Mouse (Mus musculus): ENCODE data around the gene Slc39a9. TPM values are rescaled to one million over a fixed set of nuclear protein-coding genes. Genes with fewer than 3 reads are reported as not detected.

The Slc39a9 gene
- polyA plus RNA-seq, 1 experiment from 2014 or later, result 26.1 TPM

- no peaks in the 10 kb centered on the region for H3K4me1 ChIP-seq (replicated peaks; ENCODE audit: control insufficient read depth, insufficient read depth, low read length)
- no peak overlapping the region for H3K4me2 ChIP-seq (ENCODE audit: low read length)
- H3K27ac ChIP-seq (ENCODE audit: low read depth), result no peak overlapping the region
- peaks cover 45% of the 10 kb centered on the region for H3K36me3 ChIP-seq (ENCODE audit: control insufficient read depth, insufficient read depth, low read length)
- H3K27me3 ChIP-seq (replicated peaks; ENCODE audit: control insufficient read depth, insufficient read depth, low read length), result no peaks in the 10 kb centered on the region
- ATAC-seq (replicated peaks; ENCODE audit: low FRiP score, low TSS enrichment, low read depth), result no peak
- H3K9me3 ChIP-seq (ENCODE audit: control insufficient read depth, low read length), result no peaks in the 10 kb centered on the region
- no peak overlapping the region for H3K4me3 ChIP-seq (ENCODE audit: low read depth, low read length)
- H3K9ac ChIP-seq (ENCODE audit: low read length), result no peak overlapping the region
- DNase-seq (ENCODE audit: low spot score), result no peak
- WGBS, result 44% methylated on average over 2 of the region's 2 CpGs
Measured at GRCm38 (mm10) chr12:80663935-80664334, 20.3 kb downstream of the Slc39a9 start.

- Histone ChIP-seq H3K27ac (ENCODE audit: low read depth) (no peak overlapping the region), H3K36me3 (ENCODE audit: control insufficient read depth, insufficient read depth, low read length) (peaks cover 38% of the 10 kb centered on the region), H3K4me2 (ENCODE audit: low read length) (no peak overlapping the region), H3K4me1 (replicated peaks; ENCODE audit: control insufficient read depth, insufficient read depth, low read length) (no peaks in the 10 kb centered on the region), H3K27me3 (replicated peaks; ENCODE audit: control insufficient read depth, insufficient read depth, low read length) (no peaks in the 10 kb centered on the region), H3K4me3 (ENCODE audit: low read depth, low read length) (no peak overlapping the region), H3K9ac (ENCODE audit: low read length) (no peak overlapping the region), H3K9me3 (ENCODE audit: control insufficient read depth, low read length) (no peaks in the 10 kb centered on the region)
- DNase-seq (ENCODE audit: low spot score) (no peak), ATAC-seq (replicated peaks; ENCODE audit: low FRiP score, low TSS enrichment, low read depth) (no peak)
- whole genome bisulfite sequencing, result 83% methylated on average over 2 of the region's 2 CpGs
Measured at GRCm38 (mm10) chr12:80668391-80668790, 24.7 kb downstream of the Slc39a9 start.

- WGBS, result 15% methylated on average over 3 of the region's 3 CpGs
- Histone ChIP-seq H3K4me3 (ENCODE audit: low read depth, low read length) (no peak overlapping the region), H3K36me3 (ENCODE audit: control insufficient read depth, insufficient read depth, low read length) (peaks cover 44% of the 10 kb centered on the region), H3K4me1 (replicated peaks; ENCODE audit: control insufficient read depth, insufficient read depth, low read length) (no peaks in the 10 kb centered on the region), H3K27ac (ENCODE audit: low read depth) (no peak overlapping the region), H3K27me3 (replicated peaks; ENCODE audit: control insufficient read depth, insufficient read depth, low read length) (no peaks in the 10 kb centered on the region), H3K9ac (ENCODE audit: low read length) (no peak overlapping the region), H3K4me2 (ENCODE audit: low read length) (no peak overlapping the region), H3K9me3 (ENCODE audit: control insufficient read depth, low read length) (no peaks in the 10 kb centered on the region)
- DNase-seq (ENCODE audit: low spot score) (no peak), ATAC-seq (replicated peaks; ENCODE audit: low FRiP score, low TSS enrichment, low read depth) (no peak)
Measured at GRCm38 (mm10) chr12:80673170-80673569, 29.5 kb downstream of the Slc39a9 start.

GRCm38 (mm10) chr12:80681340-80681739 lies 37.7 kb downstream of the Slc39a9 start:
- WGBS, result 89% methylated on average over 1 of the region's 1 CpGs
- no peak overlapping the region for H3K9ac ChIP-seq (ENCODE audit: low read length)
- H3K4me2 ChIP-seq (ENCODE audit: low read length), result no peak overlapping the region
- no peaks in the 10 kb centered on the region for H3K27me3 ChIP-seq (replicated peaks; ENCODE audit: control insufficient read depth, insufficient read depth, low read length)
- H3K4me1 ChIP-seq (replicated peaks; ENCODE audit: control insufficient read depth, insufficient read depth, low read length), result no peaks in the 10 kb centered on the region
- ATAC-seq (replicated peaks; ENCODE audit: low FRiP score, low TSS enrichment, low read depth) (no peak; the same call in 1 of the 2 replicates), DNase-seq (ENCODE audit: low spot score) (no peak)
- H3K36me3 ChIP-seq (ENCODE audit: control insufficient read depth, insufficient read depth, low read length), result peaks cover 33% of the 10 kb centered on the region
- no peak overlapping the region for H3K27ac ChIP-seq (ENCODE audit: low read depth)
- no peak overlapping the region for H3K4me3 ChIP-seq (ENCODE audit: low read depth, low read length)
- no peaks in the 10 kb centered on the region for H3K9me3 ChIP-seq (ENCODE audit: control insufficient read depth, low read length)

- Histone ChIP-seq H3K4me3 (ENCODE audit: low read depth, low read length) (no peak overlapping the region), H3K9ac (ENCODE audit: low read length) (no peak overlapping the region), H3K4me2 (ENCODE audit: low read length) (no peak overlapping the region), H3K9me3 (ENCODE audit: control insufficient read depth, low read length) (no peaks in the 10 kb centered on the region), H3K27ac (ENCODE audit: low read depth) (no peak overlapping the region), H3K36me3 (ENCODE audit: control insufficient read depth, insufficient read depth, low read length) (peaks cover 19% of the 10 kb centered on the region), H3K4me1 (replicated peaks; ENCODE audit: control insufficient read depth, insufficient read depth, low read length) (no peaks in the 10 kb centered on the region), H3K27me3 (replicated peaks; ENCODE audit: control insufficient read depth, insufficient read depth, low read length) (no peaks in the 10 kb centered on the region)
- DNase-seq (ENCODE audit: low spot score) (no peak), ATAC-seq (replicated peaks; ENCODE audit: low FRiP score, low TSS enrichment, low read depth) (no peak)
- 77% methylated on average over 3 of the region's 3 CpGs for WGBS
Measured at GRCm38 (mm10) chr12:80683554-80683953, 39.9 kb downstream of the Slc39a9 start.

GRCm38 (mm10) chr12:80684316-80684715 lies 40.6 kb downstream of the Slc39a9 start:
- Histone ChIP-seq H3K4me2 (ENCODE audit: low read length) (no peak overlapping the region), H3K36me3 (ENCODE audit: control insufficient read depth, insufficient read depth, low read length) (peaks cover 15% of the 10 kb centered on the region), H3K4me3 (ENCODE audit: low read depth, low read length) (no peak overlapping the region), H3K4me1 (replicated peaks; ENCODE audit: control insufficient read depth, insufficient read depth, low read length) (no peaks in the 10 kb centered on the region), H3K27me3 (replicated peaks; ENCODE audit: control insufficient read depth, insufficient read depth, low read length) (no peaks in the 10 kb centered on the region), H3K9me3 (ENCODE audit: control insufficient read depth, low read length) (no peaks in the 10 kb centered on the region), H3K27ac (ENCODE audit: low read depth) (no peak overlapping the region), H3K9ac (ENCODE audit: low read length) (no peak overlapping the region)
- 95% methylated on average over 3 of the region's 3 CpGs for WGBS
- ATAC-seq (replicated peaks; ENCODE audit: low FRiP score, low TSS enrichment, low read depth), result no peak
- DNase-seq (ENCODE audit: low spot score), result no peak

GRCm38 (mm10) chr12:80687788-80688211 lies 44.1 kb downstream of the Slc39a9 start:
- Histone ChIP-seq H3K9ac (ENCODE audit: low read length) (no peak overlapping the region), H3K27ac (ENCODE audit: low read depth) (no peak overlapping the region), H3K4me2 (ENCODE audit: low read length) (no peak overlapping the region), H3K9me3 (ENCODE audit: control insufficient read depth, low read length) (no peaks in the 10 kb centered on the region), H3K27me3 (replicated peaks; ENCODE audit: control insufficient read depth, insufficient read depth, low read length) (peaks cover 20% of the 10 kb centered on the region), H3K4me1 (replicated peaks; ENCODE audit: control insufficient read depth, insufficient read depth, low read length) (peaks cover 5% of the 10 kb centered on the region), H3K36me3 (ENCODE audit: control insufficient read depth, insufficient read depth, low read length) (no peaks in the 10 kb centered on the region), H3K4me3 (ENCODE audit: low read depth, low read length) (no peak overlapping the region)
- ATAC-seq (replicated peaks; ENCODE audit: low FRiP score, low TSS enrichment, low read depth) (no peak), DNase-seq (ENCODE audit: low spot score) (no peak)
- 59% methylated on average over 10 of the region's 10 CpGs for WGBS

GRCm38 (mm10) chr12:80689696-80690095 lies 46.0 kb downstream of the Slc39a9 start:
- peaks cover 5% of the 10 kb centered on the region for H3K4me1 ChIP-seq (replicated peaks; ENCODE audit: control insufficient read depth, insufficient read depth, low read length)
- no peak overlapping the region for H3K9ac ChIP-seq (ENCODE audit: low read length)
- no peak overlapping the region for H3K27ac ChIP-seq (ENCODE audit: low read depth)
- no peak for DNase-seq (ENCODE audit: low spot score)
- no peak overlapping the region for H3K4me3 ChIP-seq (ENCODE audit: low read depth, low read length)
- no peaks in the 10 kb centered on the region for H3K9me3 ChIP-seq (ENCODE audit: control insufficient read depth, low read length)
- H3K4me2 ChIP-seq (ENCODE audit: low read length), result no peak overlapping the region
- 43% methylated on average over 5 of the region's 5 CpGs for WGBS
- no peak for ATAC-seq (replicated peaks; ENCODE audit: low FRiP score, low TSS enrichment, low read depth)
- no peaks in the 10 kb centered on the region for H3K36me3 ChIP-seq (ENCODE audit: control insufficient read depth, insufficient read depth, low read length)
- H3K27me3 ChIP-seq (replicated peaks; ENCODE audit: control insufficient read depth, insufficient read depth, low read length), result peaks cover 34% of the 10 kb centered on the region

- Histone ChIP-seq H3K4me2 (ENCODE audit: low read length) (peak overlapping the region; percentile 61), H3K27me3 (replicated peaks; ENCODE audit: control insufficient read depth, insufficient read depth, low read length) (peaks cover 36% of the 10 kb centered on the region), H3K4me1 (replicated peaks; ENCODE audit: control insufficient read depth, insufficient read depth, low read length) (peaks cover 5% of the 10 kb centered on the region), H3K36me3 (ENCODE audit: control insufficient read depth, insufficient read depth, low read length) (no peaks in the 10 kb centered on the region), H3K27ac (ENCODE audit: low read depth) (peak overlapping the region; percentile 70), H3K9me3 (ENCODE audit: control insufficient read depth, low read length) (no peaks in the 10 kb centered on the region), H3K9ac (ENCODE audit: low read length) (peak overlapping the region; percentile 36; the same call in 1 of the 2 replicates), H3K4me3 (ENCODE audit: low read depth, low read length) (peak overlapping the region; percentile 51; the same call in 1 of the 2 replicates)
- 11% methylated on average over 12 of the region's 12 CpGs for WGBS
- peak; percentile 70 for ATAC-seq (replicated peaks; ENCODE audit: low FRiP score, low TSS enrichment, low read depth)
- DNase-seq (ENCODE audit: low spot score), result peak; percentile 63
Measured at GRCm38 (mm10) chr12:80691671-80692091, 48.0 kb downstream of the Slc39a9 start.

Measured in intestine, embryonic 14.5 days (tissue).